Mouse (Mus musculus): ENCODE results near the gene Mei1.
A peak's percentile ranks its signal among the peaks of the same experiment; 100 is the strongest.

Gene Mei1

DNA sequence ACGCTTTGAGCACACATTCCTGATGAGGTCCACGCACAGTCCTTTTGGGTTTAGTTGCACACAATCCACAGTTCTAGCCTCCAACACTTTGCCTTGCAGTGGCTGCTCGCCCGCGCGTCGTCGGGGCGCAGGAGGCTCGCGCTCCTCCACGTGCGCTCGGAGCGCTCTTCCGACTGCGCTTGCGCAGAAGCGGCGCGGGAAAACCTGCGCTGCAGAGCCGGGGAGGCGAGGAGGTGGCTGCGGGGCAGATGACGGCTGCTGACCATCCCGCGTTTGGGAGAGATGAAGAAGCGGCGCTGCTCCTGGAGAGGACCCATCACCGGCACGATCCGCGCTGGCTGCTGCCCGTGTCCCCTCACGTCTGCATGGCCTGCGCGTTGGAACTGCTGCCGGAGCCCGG, at the start of gene Mei1:
TSS of gene Mei1 (plus strand) at position 99 of the 400 bp plus-strand sequence.
- no peak for DNase-seq (ENCODE audit: low read depth, low spot score)

DNA sequence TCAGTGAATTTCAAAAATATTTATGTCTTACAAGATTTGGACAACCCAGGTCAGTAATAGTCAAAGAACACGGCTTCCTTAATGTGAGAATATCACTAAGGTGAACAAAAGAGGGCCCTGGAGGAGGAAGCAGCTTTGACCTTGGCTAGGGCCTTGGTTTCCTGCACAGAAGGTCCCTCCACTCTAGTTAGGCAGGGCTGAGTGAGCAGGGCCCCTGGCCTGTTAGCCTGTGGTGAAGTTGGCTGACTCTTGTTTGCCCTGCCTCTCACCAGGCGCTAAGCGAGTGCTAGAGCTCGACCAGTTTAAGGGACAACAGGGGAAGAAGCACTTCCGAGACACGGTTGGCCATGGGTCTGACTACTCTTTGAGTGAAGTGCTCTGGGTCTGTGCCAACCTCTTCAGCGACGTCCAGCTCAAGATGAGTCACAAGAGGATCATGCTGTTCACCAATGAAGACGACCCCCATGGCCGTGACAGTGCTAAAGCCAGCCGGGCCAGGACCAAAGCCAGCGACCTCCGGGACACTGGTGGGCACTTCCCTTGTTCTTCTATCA, 47.2 kb upstream of the Mei1 start:
- no peak for DNase-seq (ENCODE audit: low read depth, low spot score)

DNA sequence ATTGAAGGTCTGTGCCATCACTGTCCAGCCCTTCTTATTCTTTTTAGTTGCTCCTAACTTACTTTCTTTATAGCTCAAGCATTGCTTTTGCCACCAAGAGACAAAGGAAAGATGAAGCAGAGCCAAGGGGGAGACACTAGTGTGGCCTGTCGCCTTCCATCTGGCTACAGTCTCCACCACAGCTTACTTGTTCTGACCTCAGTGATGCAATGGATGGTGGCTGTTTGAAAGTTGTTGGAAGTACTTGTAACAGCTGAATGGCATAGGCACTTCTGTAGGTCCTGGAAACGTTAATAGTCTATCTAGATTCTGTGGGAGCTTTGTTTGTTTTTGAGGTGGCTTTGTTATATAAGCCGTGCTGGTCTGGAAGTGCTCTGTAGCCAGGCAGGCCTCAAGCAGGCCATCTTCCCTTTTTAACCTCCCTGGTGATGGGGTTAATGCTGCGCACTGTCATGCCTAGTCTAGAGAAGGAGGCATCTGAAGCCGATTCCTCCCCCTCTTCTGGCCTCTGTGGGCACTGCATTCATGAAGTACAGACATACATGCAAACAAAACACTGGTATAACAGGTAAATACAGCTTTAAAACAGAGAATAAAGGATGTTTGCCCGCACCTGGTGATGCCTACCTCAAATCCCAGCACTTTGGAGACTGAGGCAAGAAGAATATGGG, 45.7 kb upstream of the Mei1 start:
- no peak for DNase-seq (ENCODE audit: low read depth, low spot score)

- no peak for DNase-seq (ENCODE audit: low read depth, low spot score)
These were observed 42.5 kb upstream of the Mei1 start for GRCm38 (mm10) chr15:82027276-82027675.

DNA sequence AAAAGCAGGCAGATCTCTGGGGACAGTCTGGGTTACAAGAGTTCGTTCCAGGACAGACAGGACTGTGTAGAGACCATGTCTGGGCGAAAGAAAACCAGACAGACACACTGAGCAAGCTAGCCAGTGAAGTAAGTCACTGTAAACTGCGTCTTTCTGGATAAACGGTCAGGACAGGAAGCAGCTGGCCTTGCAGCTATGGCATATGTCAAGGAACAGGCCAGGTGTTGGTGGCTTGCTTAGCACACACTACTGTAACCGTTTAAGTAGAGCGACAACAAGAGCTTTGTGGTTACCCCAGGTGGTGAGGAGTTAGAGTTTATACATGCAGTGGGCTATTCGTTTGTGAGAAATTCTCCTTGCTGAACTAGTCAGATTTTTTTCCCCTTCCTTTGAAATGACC, 42.1 kb upstream of the Mei1 start:
- no peak for DNase-seq (ENCODE audit: low read depth, low spot score)

DNA sequence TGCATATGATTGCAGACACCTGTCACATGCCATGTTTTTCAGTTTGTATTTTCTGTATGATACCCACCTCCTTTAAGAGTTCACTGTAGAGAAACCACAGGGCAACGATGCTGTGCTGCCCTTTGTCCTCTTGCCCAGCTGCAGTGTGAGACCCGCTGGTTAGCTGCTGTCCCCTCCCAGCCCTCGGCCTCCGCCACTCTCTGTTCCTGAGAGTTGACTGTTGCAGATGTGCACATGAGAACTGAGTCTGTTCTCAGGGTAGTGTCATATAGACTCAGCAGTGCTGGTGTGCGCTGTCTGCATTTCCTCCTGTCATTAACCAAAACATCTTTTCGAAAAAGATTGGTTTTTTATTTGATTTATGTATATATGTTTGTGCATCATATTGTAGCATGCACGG, 37.4 kb upstream of the Mei1 start:
- no peak for DNase-seq (ENCODE audit: low read depth, low spot score)

DNA sequence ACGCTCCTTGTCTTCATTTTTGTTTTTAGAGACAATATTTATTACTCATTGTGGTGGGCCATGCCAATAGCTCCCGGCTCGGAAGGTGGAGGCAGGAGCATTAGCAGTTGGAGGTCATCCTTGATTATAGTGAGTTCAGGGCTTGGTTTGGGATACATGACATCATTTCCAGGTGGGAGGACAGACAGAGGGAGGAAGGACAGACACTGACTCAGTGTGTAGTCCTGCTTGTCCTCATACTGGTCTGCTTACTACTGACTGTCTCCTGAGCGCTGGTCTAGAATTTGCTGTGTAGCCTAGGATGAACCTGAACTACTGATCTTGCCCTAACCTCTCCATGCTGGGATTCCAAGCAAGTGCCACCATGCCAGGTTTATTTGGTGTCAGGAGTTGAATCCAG, 36.0 kb upstream of the Mei1 start, which contains the start of gene Desi1:
TSS of gene Desi1 (minus strand) at position 101 of the 400 bp plus-strand sequence.
- no peak for DNase-seq (ENCODE audit: low read depth, low spot score)

- DNase-seq (ENCODE audit: low read depth, low spot score): peak; percentile 69
These were observed 33.7 kb upstream of the Mei1 start for GRCm38 (mm10) chr15:82035904-82036689.

- DNase-seq (ENCODE audit: low read depth, low spot score): peak; percentile 71
These were observed 29.1 kb upstream of the Mei1 start for GRCm38 (mm10) chr15:82040650-82041049.

- DNase-seq (ENCODE audit: low read depth, low spot score): peak; percentile 61
These were observed 25.5 kb upstream of the Mei1 start for GRCm38 (mm10) chr15:82044166-82044784.

DNA sequence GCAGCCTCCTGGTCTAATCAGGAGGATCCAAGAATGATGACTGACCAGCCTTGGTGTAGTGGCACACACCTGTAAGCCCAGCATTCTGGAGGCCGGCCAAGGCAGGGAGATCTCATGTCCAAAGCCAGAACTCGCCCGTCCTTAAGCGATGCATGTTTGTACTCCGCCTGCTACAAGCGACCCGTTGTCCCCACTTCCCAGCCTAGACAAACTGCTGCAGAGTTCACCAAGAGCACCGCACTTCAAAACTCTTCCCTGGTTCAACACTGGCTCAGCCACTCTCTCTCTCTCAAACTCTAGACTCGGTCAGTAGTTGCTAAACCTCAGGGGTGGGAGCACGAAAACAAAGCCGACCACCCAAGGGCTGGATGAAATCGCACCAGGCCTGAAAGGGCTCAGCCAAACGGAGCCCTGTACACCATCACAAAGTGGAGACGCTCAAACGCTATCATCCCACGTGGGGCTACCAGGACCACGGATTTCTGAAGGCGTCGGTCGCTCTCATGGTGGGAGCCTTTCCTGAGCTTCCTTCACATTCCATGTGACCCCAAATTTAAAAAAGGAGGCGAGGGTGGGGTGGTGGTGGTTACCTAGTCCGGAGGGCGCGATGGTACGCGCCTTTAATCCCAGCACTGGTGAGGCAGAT, 23.4 kb upstream of the Mei1 start:
- DNase-seq (ENCODE audit: low read depth, low spot score): peak; percentile 34

GRCm38 (mm10) chr15:82047080-82047883, 22.5 kb upstream of the Mei1 start, which contains the start of gene Snu13:
TSS of gene Snu13 (minus strand) at chr15:82047598.
- DNase-seq (ENCODE audit: low read depth, low spot score): peak; percentile 94

- no peak for DNase-seq (ENCODE audit: low read depth, low spot score)
These were observed 17.3 kb upstream of the Mei1 start for GRCm38 (mm10) chr15:82052544-82052943.

GRCm38 (mm10) chr15:82058719-82059201, 11.0 kb upstream of the Mei1 start, which contains the start of gene 4930407I10Rik:
TSS of gene 4930407I10Rik (plus strand) at chr15:82059151.
- no peak for DNase-seq (ENCODE audit: low read depth, low spot score)

DNA sequence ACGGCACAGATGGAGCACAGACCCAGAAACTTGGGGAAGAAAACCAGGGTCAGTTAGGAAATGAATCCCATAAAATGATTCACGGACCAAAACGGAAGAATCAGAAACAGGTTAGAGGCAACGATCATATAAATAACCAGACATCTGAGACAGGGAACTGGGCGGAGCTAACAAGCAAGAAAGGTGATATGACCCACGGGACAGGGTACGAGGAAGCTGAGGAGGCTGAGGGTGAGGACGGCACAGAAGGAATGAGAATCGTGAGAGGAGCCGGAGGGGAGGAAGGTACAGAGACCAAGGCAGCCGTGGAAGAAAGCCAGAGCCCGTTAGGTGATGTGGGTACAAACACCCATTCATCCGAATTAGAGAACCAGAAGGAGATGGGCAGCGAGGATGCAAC, 5.9 kb upstream of the Mei1 start:
- DNase-seq (ENCODE audit: low read depth, low spot score): no peak

GRCm38 (mm10) chr15:82065511-82065910, 4.3 kb upstream of the Mei1 start:
- DNase-seq (ENCODE audit: low read depth, low spot score): peak; percentile 60

DNA sequence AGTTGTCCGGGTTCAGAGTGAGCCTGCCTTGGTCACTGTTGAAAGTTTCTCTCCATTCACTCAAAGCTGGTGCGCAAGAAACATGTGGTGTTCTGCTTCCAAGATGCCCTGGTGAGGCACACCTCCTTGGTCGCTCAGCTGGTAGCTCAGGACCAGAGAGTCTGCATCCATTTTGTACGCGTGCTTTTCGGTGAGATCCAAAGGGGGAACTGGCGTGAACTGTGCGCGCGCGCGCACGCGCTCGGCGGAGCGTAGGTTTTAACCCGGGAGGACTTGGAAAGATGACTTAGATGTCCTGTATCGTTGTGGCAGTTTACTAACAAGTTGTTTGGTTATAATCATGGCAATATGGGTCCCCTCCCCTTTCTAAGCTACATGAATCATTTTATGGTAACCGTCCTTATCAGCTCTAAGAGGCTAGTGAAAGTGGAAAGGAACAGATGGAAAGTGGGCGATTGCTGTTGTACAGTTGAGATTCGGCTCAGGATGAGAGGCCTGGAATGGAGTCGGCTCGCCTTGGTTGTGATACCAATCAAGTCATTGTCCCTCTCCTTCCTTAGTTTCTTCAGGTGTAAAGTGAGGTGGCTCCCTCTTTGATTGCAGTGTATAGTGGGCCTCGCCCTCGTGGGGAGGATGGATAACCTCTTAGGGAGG, 2.1 kb downstream of the Mei1 start:
- DNase-seq (ENCODE audit: low read depth, low spot score): no peak

GRCm38 (mm10) chr15:82073490-82073889, 3.7 kb downstream of the Mei1 start:
- no peak for DNase-seq (ENCODE audit: low read depth, low spot score)

GRCm38 (mm10) chr15:82079883-82080282, 10.1 kb downstream of the Mei1 start:
- no peak for DNase-seq (ENCODE audit: low read depth, low spot score)

GRCm38 (mm10) chr15:82081161-82081560, 11.4 kb downstream of the Mei1 start:
- peak; percentile 45 for DNase-seq (ENCODE audit: low read depth, low spot score)

Data from CD4-positive helper T cell, adult 2 months (primary cell).